Mouse (Mus musculus) ES-E14 (cell line): ENCODE results near the gene Cux2.

ENCODE experiments used
- HCFC1 ChIP-seq: IDR thresholded peaks from 2 replicates; pipeline ENCODE4 v1.6.1; 2012; ENCODE audit warnings: low read length, inconsistent platforms, borderline replicate concordance; ENCODE audit not compliant: insufficient read depth
- MAFK ChIP-seq: IDR thresholded peaks from 2 replicates; pipeline ENCODE4 v1.6.1; 2014; ENCODE audit warnings: mild to moderate bottlenecking, low read depth, low read length, inconsistent platforms; ENCODE audit not compliant: insufficient read depth
- ZC3H11A ChIP-seq: IDR thresholded peaks from 2 replicates; pipeline ENCODE4 v1.6.1; 2012; ENCODE audit warnings: low read depth, mild to moderate bottlenecking, inconsistent platforms, low read length, borderline replicate concordance
- ZNF384 ChIP-seq: IDR thresholded peaks from 2 replicates; pipeline ENCODE4 v1.6.1; 2012; ENCODE audit warnings: low read depth, low read length, inconsistent platforms

- TF ChIP-seq ZC3H11A (no peak), MAFK (no peak), ZNF384 (no peak), HCFC1 (no peak)
Measured at GRCm38 (mm10) chr5:121876901-121877300, 173.0 kb downstream of the Cux2 start.
